Mouse (Mus musculus) liver, embryonic 12.5 days (tissue): ENCODE measurements around the gene Selenoi. TPM values are rescaled to one million over a fixed set of nuclear protein-coding genes. Genes with fewer than 3 reads are reported as not detected.

Experiments used
- ATAC-seq: fragments of 200-750 bp; cut with Nextera tagmentation; 2 replicates; pipeline ENCODE4 v1.8.0; 2017; ENCODE audit warnings: moderate number of reproducible peaks, mild to moderate bottlenecking, moderate library complexity
- H3K27ac ChIP-seq: fragments of 300-500 bp; sonication (generic); 2 replicates; pipeline ENCODE4 v1.5.1; 2016; ENCODE audit warnings: mild to moderate bottlenecking
- H3K27me3 ChIP-seq: fragments of 300-500 bp; sonication (generic); replicated peaks from 2 replicates; pipeline ENCODE4 v1.6.1; 2016; ENCODE audit warnings: mild to moderate bottlenecking, moderate library complexity
- H3K36me3 ChIP-seq: fragments of 300-500 bp; sonication (generic); 2 replicates; pipeline ENCODE4 v1.6.1; 2016; ENCODE audit warnings: mild to moderate bottlenecking, moderate library complexity
- H3K4me1 ChIP-seq: fragments of 300-500 bp; sonication (generic); 2 replicates; pipeline ENCODE4 v1.6.1; 2016
- H3K4me2 ChIP-seq: fragments of 300-500 bp; sonication (generic); 2 replicates; pipeline ENCODE4 v1.6.1; 2016; ENCODE audit warnings: mild to moderate bottlenecking, moderate library complexity
- H3K4me3 ChIP-seq: fragments of 300-500 bp; sonication (generic); 2 replicates; pipeline ENCODE4 v1.5.1; 2016; ENCODE audit warnings: mild to moderate bottlenecking, moderate library complexity
- H3K9ac ChIP-seq: fragments of 300-500 bp; sonication (generic); 2 replicates; pipeline ENCODE4 v1.6.1; 2016; ENCODE audit warnings: mild to moderate bottlenecking, moderate library complexity
- H3K9me3 ChIP-seq: fragments of 300-500 bp; sonication (generic); replicated peaks from 2 replicates; pipeline ENCODE4 v1.6.1; 2016; ENCODE audit warnings: mild to moderate bottlenecking, moderate library complexity
- WGBS: fragments of 180-500 bp; shearing (Covaris S2); methylation state at CpG from one replicate; pipeline ENCODE4 v1.1.7; 2016; ENCODE audit not compliant: insufficient replicate concordance; 5-methylcytosine and 5-hydroxymethylcytosine counted together
- polyA plus RNA-seq: library from polyadenylated mRNA; unstranded; fragments of >200 nt; fragmentation: Nextera tagmentation; extraction: Ambion mirVana; gene quantifications from 2 replicates; pipeline ENCODE4 v1.2.1, GENCODE M21; 2016

The Selenoi gene
- 20.2 and 22.0 TPM in 2 replicates for polyA plus RNA-seq

- H3K27ac ChIP-seq: peak within 1 kb of the TSS; percentile 93
- peak within 1 kb of the TSS; percentile 86 for H3K4me3 ChIP-seq
- WGBS: 4% methylated on average over 71 of the region's 71 CpGs
- no peaks in the 10 kb centered on the region; the same call in 1 of the 2 replicates for H3K9me3 ChIP-seq
- peak within 1 kb of the TSS; percentile 91 for H3K9ac ChIP-seq
- no peaks in the 10 kb centered on the region for H3K27me3 ChIP-seq
- peak; percentile 99 for ATAC-seq
- peak within 1 kb of the TSS; percentile 92 for H3K4me2 ChIP-seq
- H3K36me3 ChIP-seq: peaks cover 11% of the 10 kb centered on the region
- H3K4me1 ChIP-seq: peaks cover 52% of the 10 kb centered on the region
Measured at GRCm38 (mm10) chr5:30232271-30232971, at the start of gene Selenoi. Gene Selenoi, plus strand, starts transcription at chr5:30232581.

DNA sequence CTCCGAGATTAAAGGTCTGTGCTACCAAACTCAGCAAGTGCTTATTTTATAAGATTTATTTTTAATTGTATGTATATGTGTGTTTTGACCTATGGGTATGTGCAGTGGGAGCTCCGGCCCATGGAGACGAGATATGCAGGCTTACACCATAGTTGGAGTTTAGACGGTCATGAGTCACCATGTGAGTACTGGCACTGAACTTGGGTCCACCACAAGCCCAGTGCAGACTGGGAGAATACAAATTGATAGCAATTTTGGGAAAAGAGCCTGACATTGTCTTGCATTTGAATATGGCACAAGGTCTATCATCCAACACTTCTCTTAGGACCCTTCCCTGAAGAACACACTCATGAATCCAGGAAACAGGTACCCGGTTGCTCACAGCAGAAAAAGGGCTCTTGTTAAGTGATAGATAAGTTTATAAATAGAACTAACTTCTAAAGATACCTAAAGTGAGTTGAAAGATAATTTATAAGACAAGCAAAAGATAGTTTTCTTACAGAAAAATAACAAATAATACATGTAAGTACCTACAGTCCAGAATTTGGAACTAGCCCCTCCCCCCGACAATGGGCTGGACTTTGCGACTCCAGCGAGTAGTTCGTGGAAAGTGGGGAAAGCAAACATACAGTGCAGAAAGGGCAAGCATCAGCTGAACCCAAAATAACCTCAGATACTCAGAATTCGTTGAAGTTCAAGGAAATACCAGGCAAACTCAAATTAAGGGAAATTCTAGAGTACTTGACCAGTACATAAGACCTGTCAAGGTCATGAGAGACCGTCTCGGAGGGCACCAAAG is 44.5 kb upstream of the Selenoi start:
- H3K36me3 ChIP-seq: peaks cover 50% of the 10 kb centered on the region
- 0 out of 2 replicates have a peak, but pooled peaks have one; percentile 37 for ATAC-seq
- H3K4me2 ChIP-seq: no peak overlapping the region
- 77% methylated on average over 12 of the region's 12 CpGs for WGBS
- no peak overlapping the region for H3K9ac ChIP-seq
- H3K9me3 ChIP-seq: no peaks in the 10 kb centered on the region
- no peak overlapping the region for H3K4me3 ChIP-seq
- H3K27ac ChIP-seq: peak overlapping the region; percentile 17; the same call in 1 of the 2 replicates
- H3K27me3 ChIP-seq: no peaks in the 10 kb centered on the region
- no peaks in the 10 kb centered on the region for H3K4me1 ChIP-seq

DNA sequence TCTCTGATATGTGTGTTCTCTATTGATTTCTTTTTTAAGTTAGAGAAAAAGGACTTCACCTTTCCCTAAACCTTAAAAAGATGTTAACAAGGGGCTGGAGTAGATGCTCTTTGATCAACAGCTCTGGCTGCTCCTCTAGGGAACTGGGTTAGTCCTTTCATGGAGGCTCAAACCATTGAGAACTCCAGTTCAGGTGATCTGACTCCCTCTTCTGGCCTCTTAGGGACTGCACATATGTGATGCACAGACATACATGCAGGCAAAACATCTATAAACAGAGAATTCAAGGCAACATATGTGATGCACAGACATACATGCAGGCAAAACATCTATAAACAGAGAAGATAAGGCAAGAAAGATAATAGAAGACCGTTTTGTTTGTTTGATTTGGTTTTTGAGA is 39.9 kb upstream of the Selenoi start:
- 52% methylated on average over 1 of the region's 1 CpGs for WGBS
- no peaks in the 10 kb centered on the region for H3K27me3 ChIP-seq
- H3K36me3 ChIP-seq: peaks cover 17% of the 10 kb centered on the region
- H3K4me1 ChIP-seq: no peaks in the 10 kb centered on the region
- H3K9ac ChIP-seq: no peak overlapping the region
- no peak overlapping the region for H3K4me2 ChIP-seq
- no peak overlapping the region for H3K4me3 ChIP-seq
- H3K27ac ChIP-seq: no peak overlapping the region
- H3K9me3 ChIP-seq: no peaks in the 10 kb centered on the region
- no peak for ATAC-seq

- Histone ChIP-seq H3K4me1 (no peaks in the 10 kb centered on the region), H3K9me3 (no peaks in the 10 kb centered on the region), H3K27me3 (no peaks in the 10 kb centered on the region), H3K36me3 (no peaks in the 10 kb centered on the region), H3K27ac (no peak overlapping the region), H3K4me2 (no peak overlapping the region), H3K9ac (no peak overlapping the region), H3K4me3 (no peak overlapping the region)
- WGBS: 80% methylated on average over 5 of the region's 5 CpGs
- ATAC-seq: no peak
Measured at GRCm38 (mm10) chr5:30195340-30195739, 37.0 kb upstream of the Selenoi start.

- H3K9me3 ChIP-seq: no peaks in the 10 kb centered on the region
- no peak overlapping the region for H3K9ac ChIP-seq
- H3K4me3 ChIP-seq: no peak overlapping the region
- WGBS: 36% methylated on average over 7 of the region's 7 CpGs
- 0 out of 2 replicates have a peak overlapping the region, but pooled peaks have one; percentile 6 for H3K4me2 ChIP-seq
- H3K27me3 ChIP-seq: no peaks in the 10 kb centered on the region
- no peaks in the 10 kb centered on the region for H3K4me1 ChIP-seq
- no peak overlapping the region for H3K27ac ChIP-seq
- no peak for ATAC-seq
- no peaks in the 10 kb centered on the region for H3K36me3 ChIP-seq
Measured at GRCm38 (mm10) chr5:30198257-30198656, 34.1 kb upstream of the Selenoi start.

DNA sequence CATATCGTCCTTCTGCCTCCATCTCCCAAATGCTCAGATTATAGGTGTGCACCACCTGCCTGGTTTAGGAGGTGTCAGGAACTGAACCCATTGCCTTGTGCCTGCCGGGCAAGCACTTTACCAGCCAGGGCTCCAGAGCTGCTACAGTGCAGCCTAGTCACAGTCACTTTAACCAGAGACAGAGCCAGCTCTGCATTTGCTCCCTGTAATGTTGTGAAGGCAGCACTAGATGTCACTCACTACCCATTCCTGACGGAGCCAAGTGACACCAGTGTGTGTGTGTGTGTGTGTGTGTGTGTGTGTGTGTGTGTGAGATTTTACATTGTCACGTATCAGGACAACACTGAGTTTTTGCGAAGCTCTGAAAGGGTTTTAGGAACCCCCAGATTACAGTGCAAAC is 30.9 kb upstream of the Selenoi start:
- Histone ChIP-seq H3K9ac (no peak overlapping the region), H3K36me3 (no peaks in the 10 kb centered on the region), H3K9me3 (no peaks in the 10 kb centered on the region), H3K4me1 (no peaks in the 10 kb centered on the region), H3K4me3 (no peak overlapping the region), H3K27ac (no peak overlapping the region), H3K4me2 (no peak overlapping the region), H3K27me3 (no peaks in the 10 kb centered on the region)
- 36% methylated on average over 5 of the region's 5 CpGs for WGBS
- ATAC-seq: no peak

DNA sequence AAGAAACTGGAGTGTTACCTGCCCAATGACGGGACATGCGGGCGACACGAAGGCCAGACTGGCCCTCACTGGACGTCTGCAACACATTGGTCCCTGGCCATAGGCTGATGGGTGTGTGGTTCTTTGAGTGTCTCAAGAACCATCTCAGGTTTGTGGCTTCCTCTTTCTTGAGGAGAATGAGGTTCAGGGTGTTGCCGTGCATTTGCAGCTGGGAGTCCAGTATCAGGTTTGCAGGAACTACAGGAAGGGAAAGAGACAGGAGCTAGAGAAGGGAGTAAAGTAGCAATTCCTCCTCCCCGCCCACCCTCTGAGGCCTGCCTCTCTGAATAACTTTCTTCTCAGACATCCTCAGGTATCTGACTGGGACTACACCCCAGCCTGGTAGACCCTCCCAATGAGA is 30.2 kb upstream of the Selenoi start:
- H3K36me3 ChIP-seq: no peaks in the 10 kb centered on the region
- H3K27me3 ChIP-seq: no peaks in the 10 kb centered on the region
- H3K4me3 ChIP-seq: no peak overlapping the region
- H3K9ac ChIP-seq: no peak overlapping the region
- no peak overlapping the region for H3K4me2 ChIP-seq
- H3K4me1 ChIP-seq: no peaks in the 10 kb centered on the region
- ATAC-seq: no peak
- WGBS: 78% methylated on average over 7 of the region's 7 CpGs
- H3K27ac ChIP-seq: no peak overlapping the region
- no peaks in the 10 kb centered on the region for H3K9me3 ChIP-seq

DNA sequence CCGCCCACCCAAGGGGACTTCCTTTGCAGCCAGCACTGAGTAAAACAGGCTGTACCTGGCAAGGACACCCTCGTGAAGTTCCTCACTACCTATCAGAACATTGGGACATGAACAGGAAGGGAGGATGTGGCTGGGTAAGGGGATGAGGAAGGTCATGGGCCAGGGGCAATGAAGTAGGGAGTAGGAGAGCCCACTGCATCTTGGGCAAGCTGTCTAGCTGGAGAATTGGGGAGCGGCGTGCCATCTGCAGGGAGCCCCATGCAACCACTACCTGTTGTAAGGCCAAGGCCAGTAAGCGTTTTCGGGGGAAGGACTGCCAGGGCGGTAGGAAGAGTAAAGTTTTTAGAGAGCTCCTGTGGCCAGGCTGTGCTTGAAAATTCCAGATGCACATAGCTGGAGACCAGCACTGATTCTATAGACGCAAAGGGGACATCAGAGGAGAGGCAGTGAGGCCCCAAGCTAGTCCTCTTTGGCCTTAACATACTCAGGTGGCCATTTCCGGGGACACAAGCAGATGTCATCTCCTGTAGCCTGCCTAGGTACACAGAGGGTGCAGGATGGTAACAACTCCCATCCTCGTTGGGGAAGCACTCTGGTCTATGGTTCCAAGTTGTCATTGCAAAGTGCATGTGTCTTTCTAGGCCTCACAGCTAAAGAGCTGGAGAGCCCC is 29.0 kb upstream of the Selenoi start:
- H3K27me3 ChIP-seq: no peaks in the 10 kb centered on the region
- 55% methylated on average over 10 of the region's 10 CpGs for WGBS
- no peaks in the 10 kb centered on the region for H3K4me1 ChIP-seq
- no peak overlapping the region for H3K4me3 ChIP-seq
- H3K9ac ChIP-seq: no peak overlapping the region
- H3K36me3 ChIP-seq: no peaks in the 10 kb centered on the region
- no peaks in the 10 kb centered on the region for H3K9me3 ChIP-seq
- ATAC-seq: no peak
- no peak overlapping the region for H3K4me2 ChIP-seq
- H3K27ac ChIP-seq: no peak overlapping the region

DNA sequence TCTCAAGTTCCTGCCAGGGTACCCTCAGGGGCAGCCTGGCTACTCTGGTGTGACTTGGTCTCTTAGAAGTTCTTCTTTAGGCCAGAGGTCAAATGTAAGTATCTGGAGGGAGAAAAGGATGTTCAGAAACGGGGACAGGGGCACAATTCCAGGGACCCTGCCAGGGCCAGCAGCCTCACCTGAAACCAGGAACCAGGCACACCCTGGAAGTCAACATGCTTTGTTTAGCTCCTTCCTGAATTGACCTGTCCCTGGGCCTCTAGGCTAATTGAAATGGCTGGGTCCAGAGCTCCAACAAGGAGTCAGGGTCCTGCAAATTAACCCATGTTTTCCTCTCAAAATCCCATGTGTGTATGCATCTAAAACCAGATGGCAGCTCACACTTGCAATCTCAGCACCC is 27.9 kb upstream of the Selenoi start:
- ATAC-seq: no peak
- Histone ChIP-seq H3K9me3 (no peaks in the 10 kb centered on the region), H3K27ac (no peak overlapping the region), H3K4me1 (no peaks in the 10 kb centered on the region), H3K27me3 (no peaks in the 10 kb centered on the region), H3K4me2 (no peak overlapping the region), H3K4me3 (no peak overlapping the region), H3K36me3 (no peaks in the 10 kb centered on the region), H3K9ac (no peak overlapping the region)
- 27% methylated on average over 1 of the region's 1 CpGs for WGBS

DNA sequence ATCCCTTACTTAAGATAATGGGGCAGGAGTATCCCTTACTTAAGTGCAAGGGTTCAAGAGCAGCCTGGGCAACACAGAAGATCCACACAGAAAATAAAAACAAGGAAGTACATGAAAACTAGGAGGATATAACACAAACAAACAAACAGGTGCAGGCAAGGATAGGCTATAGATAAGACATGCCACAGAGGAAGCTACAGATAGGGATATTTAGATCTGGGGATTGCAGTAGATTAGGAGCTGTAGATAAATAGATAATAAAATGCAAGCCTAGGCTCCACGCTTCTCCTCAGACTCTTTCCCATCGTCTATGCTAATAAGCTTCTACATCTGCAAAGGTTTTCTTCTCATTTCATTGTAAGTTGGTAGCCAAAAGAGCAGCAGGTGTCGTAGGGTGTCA is 27.3 kb upstream of the Selenoi start:
- ATAC-seq: no peak
- WGBS: 47% methylated on average over 3 of the region's 3 CpGs
- Histone ChIP-seq H3K9me3 (no peaks in the 10 kb centered on the region), H3K4me1 (no peaks in the 10 kb centered on the region), H3K4me3 (no peak overlapping the region), H3K9ac (no peak overlapping the region), H3K4me2 (no peak overlapping the region), H3K27me3 (no peaks in the 10 kb centered on the region), H3K27ac (no peak overlapping the region), H3K36me3 (no peaks in the 10 kb centered on the region)

- Histone ChIP-seq H3K4me2 (no peak within 1 kb of the TSS), H3K9ac (no peak within 1 kb of the TSS), H3K4me1 (no peaks in the 10 kb centered on the region), H3K36me3 (no peaks in the 10 kb centered on the region), H3K9me3 (no peaks in the 10 kb centered on the region), H3K4me3 (no peak within 1 kb of the TSS), H3K27ac (no peak within 1 kb of the TSS), H3K27me3 (no peaks in the 10 kb centered on the region)
- WGBS: 48% methylated on average over 5 of the region's 5 CpGs
- no peak for ATAC-seq
Measured at GRCm38 (mm10) chr5:30205493-30205892, 26.9 kb upstream of the Selenoi start, which contains the start of gene Adgrf3. Gene Adgrf3, minus strand, starts transcription at chr5:30205722.

DNA sequence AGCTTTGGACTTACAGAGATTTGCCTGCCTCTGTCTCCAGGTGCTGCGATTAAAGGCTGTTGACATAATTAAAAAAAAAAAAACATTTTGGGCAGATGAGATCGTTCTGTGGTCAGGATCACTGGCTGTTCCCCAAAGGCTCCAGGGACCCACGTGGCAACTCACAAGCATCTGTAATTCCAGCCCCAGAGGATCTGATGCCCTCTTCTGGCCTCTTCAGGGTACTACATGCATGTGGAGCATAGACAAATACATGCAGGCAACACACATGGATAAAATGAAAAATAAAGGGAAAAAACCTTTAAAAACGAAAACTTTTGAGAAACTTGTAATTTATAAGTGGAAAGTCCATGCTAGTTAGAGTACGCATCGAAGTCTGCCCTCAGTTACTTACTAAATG is 25.1 kb upstream of the Selenoi start:
- Histone ChIP-seq H3K9me3 (no peaks in the 10 kb centered on the region), H3K36me3 (no peaks in the 10 kb centered on the region), H3K4me2 (no peak overlapping the region), H3K27me3 (no peaks in the 10 kb centered on the region), H3K4me3 (no peak overlapping the region), H3K4me1 (no peaks in the 10 kb centered on the region), H3K9ac (no peak overlapping the region), H3K27ac (no peak overlapping the region)
- 51% methylated on average over 6 of the region's 6 CpGs for WGBS
- ATAC-seq: no peak
